Mouse (Mus musculus) embryonic fibroblast, embryonic 13.5 days (primary cell): ENCODE measurements around the gene Kras. TPM values are rescaled to one million over a fixed set of nuclear protein-coding genes. Genes with fewer than 3 reads are reported as not detected.

ENCODE experiments used
- H3K27ac ChIP-seq: 2 replicates; pipeline ENCODE4 v1.5.1; 2012; ENCODE audit warnings: low read length, control low read depth, inconsistent platforms; ENCODE audit not compliant: insufficient read depth
- H3K4me1 ChIP-seq: 2 replicates; pipeline ENCODE4 v1.6.1; 2011; ENCODE audit warnings: low read length; ENCODE audit not compliant: control insufficient read depth, insufficient read depth
- H3K4me3 ChIP-seq: 2 replicates; pipeline ENCODE4 v1.5.1; 2011; ENCODE audit warnings: mild to moderate bottlenecking, control low read depth, low read length; ENCODE audit not compliant: insufficient read depth
- CTCF ChIP-seq: IDR thresholded peaks from 2 replicates; pipeline ENCODE4 v1.5.1; 2011; ENCODE audit warnings: mild to moderate bottlenecking, control low read depth, low read length, moderate library complexity, borderline replicate concordance; ENCODE audit not compliant: insufficient read depth
- POLR2A ChIP-seq: IDR thresholded peaks from 2 replicates; pipeline ENCODE4 v1.6.1; 2011; ENCODE audit warnings: low read depth, mild to moderate bottlenecking, control low read depth, low read length, moderate library complexity
- polyA plus RNA-seq: library from polyadenylated mRNA; stranded (reverse); fragments of >200 nt; gene quantifications from 2 replicates; pipeline ENCODE4 v1.2.4, GENCODE M21; 2011; ENCODE audit warnings: low read depth; ENCODE audit not compliant: missing spikeins, insufficient read length

Kras gene
- polyA plus RNA-seq, 1 experiment = 97.1 TPM

DNA sequence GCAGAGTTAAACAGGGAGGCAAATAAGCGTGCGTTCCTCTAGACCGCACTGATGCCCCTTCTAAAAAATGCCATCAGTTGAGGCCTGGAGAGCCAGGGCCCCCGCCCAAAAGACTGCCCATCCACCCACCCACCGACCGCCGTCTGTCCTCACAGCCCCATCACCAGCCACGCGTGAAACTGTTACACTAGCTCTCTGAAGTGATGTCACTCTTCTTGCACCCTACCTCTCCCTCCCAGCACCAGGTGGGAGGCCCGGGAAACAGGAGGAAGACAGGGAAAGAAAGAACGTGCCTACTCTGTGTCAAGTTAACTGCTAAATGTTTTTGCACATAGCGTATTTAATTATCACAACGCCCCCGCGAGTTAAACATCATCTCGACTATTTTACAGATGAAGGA is 781 bp upstream of the Kras start:
- H3K4me1 ChIP-seq = peaks cover 7% of the 10 kb centered on the region
- H3K4me3 ChIP-seq = peak overlapping the region; percentile 79
- TF ChIP-seq CTCF = no peak
- TF ChIP-seq POLR2A = no peak
- H3K27ac ChIP-seq = no peak overlapping the region

DNA sequence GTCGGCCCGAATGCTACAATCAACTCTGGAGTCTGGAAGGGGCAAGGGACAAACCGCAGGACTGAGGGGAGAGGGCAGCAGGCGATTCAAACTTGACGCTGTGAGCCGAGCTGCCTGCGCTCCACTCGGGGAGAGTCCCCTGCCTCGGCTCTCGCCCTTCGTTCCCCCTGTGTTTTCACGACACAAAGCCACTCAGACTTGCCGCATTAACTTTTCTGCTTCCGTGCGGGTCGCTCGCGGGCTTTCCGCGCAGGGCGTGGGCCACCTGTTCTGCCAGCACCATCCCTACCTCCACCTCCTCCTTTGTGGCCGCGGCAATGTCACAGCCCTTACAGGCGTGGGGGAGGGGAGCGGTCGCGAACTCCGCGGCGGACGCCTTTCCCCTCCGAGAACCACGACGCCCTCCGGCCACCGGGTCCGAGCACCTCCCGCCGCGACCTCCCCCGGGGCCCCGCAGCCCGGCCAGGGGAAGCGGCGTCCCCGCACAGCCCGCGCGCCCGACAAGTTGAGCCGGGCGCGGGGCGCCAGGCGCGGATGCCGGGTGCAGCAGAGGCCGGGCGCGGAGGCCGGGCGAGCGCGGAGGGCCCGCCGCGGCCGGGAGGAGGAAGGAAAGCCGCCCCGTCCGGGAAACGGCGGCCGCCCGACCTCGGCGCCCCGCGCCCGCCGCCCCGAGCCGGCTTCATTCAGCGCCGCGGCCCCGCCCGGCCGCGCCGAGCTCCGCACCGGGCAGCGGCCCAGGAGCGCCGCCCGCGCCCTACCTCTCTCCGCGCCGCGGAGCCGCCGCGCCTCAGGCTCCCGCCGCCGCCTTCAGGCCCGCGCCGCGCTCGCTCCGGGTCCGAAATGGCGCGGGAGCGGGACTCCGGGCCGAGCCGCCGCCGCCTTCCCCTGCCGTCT is 501 bp downstream of the Kras start:
- peak overlapping the region; percentile 90 for H3K4me3 ChIP-seq
- H3K4me1 ChIP-seq = peaks cover 7% of the 10 kb centered on the region
- peak overlapping the region; percentile 47; the same call in 1 of the 2 replicates for H3K27ac ChIP-seq
- TF ChIP-seq CTCF = no peak
- TF ChIP-seq POLR2A = no peak

DNA sequence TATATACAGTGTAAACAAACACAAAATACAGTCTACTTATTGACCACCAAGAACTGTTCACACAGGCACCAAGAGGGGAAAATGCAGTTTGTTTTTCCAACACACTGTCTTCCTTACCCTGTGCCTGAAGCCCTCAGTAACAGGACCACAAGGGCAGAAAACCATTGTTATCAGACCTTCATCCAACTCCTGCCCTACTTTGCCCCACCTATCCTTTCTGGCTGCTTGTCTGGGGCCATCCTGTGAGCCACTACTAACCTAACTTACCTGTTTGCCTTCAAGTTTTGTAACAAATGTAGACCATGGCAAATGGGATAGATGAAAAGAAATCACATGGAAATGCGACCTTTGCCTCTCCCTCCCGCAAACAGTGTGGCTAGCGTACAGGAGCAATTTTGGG is 2.2 kb downstream of the Kras start:
- H3K4me1 ChIP-seq = peaks cover 7% of the 10 kb centered on the region
- no peak for TF ChIP-seq POLR2A
- no peak for TF ChIP-seq CTCF
- no peak overlapping the region for H3K27ac ChIP-seq
- peak overlapping the region; percentile 41 for H3K4me3 ChIP-seq

DNA sequence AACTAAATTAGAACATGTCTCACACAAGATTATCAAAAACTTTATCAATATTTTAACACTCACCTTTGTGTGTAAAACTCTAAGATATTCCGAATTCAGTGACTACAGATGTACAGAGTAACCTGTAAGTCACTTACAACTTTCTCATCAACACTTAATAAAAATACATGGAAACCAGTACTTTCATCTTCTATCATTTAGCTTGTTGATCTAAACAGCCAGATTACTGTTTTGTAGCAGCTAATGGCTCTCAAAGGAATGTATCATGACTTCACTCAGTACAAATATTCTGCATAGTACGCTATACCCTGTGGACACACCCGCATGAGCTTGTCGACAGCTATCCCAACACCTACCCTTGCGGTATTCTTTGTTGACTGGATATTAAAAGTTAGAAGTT is 3.2 kb downstream of the Kras start:
- Histone ChIP-seq H3K4me3 (no peak overlapping the region), H3K4me1 (peaks cover 7% of the 10 kb centered on the region), H3K27ac (no peak overlapping the region)
- TF ChIP-seq CTCF = no peak
- no peak for TF ChIP-seq POLR2A

DNA sequence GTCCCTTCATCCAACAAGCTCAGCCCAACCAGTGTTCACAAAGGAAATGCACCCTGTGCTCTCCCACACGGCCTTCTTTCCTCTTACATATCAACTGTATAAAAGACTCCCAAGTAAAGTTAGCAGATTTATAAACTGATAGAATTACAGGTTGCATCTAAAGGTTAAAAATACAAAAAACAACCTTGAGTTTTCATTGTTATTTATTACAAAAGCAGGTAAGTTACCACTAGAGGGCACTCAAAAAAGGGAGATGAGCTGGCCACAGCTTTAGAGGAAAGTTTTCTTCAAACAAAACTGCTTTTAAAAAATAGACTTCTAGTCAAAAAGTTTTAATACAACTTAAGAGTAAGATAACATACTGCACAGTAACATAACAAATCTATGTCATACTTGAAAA is 7.5 kb downstream of the Kras start:
- TF ChIP-seq POLR2A (no peak), CTCF (no peak)
- H3K4me1 ChIP-seq = peaks cover 3% of the 10 kb centered on the region; the same call in 1 of the 2 replicates
- H3K27ac ChIP-seq = no peak overlapping the region
- no peak overlapping the region for H3K4me3 ChIP-seq

DNA sequence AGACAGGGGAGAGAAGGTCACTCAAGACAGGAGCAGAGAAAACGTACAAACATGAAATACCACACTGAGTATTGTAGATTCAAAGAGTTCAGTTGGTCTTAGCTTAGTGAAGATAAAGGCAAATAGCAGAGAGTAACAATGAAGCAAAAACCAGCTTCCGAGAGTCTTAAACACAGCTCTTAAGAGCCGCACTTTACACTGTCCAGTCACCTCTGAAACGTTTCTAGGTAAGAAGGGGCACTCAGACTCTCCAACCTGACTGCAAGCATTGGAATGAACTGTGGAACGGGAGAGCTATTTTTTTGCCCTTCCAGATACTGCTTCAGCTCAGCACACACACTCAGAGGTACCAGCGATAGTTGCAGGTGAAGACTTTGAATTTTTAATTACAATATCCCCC is 9.8 kb downstream of the Kras start:
- Histone ChIP-seq H3K4me3 (no peak overlapping the region), H3K4me1 (no peaks in the 10 kb centered on the region), H3K27ac (no peak overlapping the region)
- TF ChIP-seq CTCF (no peak), POLR2A (no peak)

DNA sequence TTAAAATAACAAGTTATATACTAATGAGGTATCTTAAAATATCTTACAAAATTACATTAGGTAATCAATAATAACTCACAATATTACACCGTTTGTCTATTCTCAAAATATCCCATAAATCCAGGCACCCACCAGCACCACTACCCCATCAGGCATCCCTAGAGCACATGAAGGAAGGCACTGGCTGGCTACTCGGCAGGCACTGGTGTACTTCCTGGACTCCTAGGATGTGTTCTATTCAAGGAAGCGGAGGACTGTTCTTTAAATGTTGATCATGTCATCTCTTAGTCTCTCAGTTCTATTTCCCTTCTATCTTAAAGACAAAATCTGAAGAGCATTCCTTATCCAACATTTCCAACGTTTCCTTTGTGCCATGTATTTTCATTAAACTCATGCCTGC is 12.9 kb downstream of the Kras start:
- Histone ChIP-seq H3K4me3 (no peak overlapping the region), H3K27ac (no peak overlapping the region), H3K4me1 (no peaks in the 10 kb centered on the region)
- TF ChIP-seq CTCF = no peak
- TF ChIP-seq POLR2A = no peak

DNA sequence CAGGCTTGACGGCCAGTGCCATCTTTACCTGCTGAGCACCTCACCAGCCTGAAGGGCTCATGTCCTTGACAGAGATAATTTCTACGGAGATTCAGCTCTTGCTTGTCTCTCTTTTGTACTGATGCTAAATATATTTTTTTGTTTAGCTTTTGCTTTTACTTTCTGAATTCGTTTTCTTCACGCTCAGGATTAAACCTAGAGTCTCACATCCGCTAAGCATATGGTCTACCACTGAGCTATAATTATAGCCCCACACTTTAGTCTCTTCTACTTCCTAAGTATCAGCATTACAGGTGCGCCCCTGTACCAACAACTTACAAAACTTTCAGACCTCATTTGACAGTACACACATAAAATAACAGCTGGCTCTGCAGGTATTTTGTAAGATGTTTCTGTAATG is 14.7 kb downstream of the Kras start:
- H3K27ac ChIP-seq = no peak overlapping the region
- no peak overlapping the region for H3K4me3 ChIP-seq
- H3K4me1 ChIP-seq = no peaks in the 10 kb centered on the region
- no peak for TF ChIP-seq CTCF
- no peak for TF ChIP-seq POLR2A

DNA sequence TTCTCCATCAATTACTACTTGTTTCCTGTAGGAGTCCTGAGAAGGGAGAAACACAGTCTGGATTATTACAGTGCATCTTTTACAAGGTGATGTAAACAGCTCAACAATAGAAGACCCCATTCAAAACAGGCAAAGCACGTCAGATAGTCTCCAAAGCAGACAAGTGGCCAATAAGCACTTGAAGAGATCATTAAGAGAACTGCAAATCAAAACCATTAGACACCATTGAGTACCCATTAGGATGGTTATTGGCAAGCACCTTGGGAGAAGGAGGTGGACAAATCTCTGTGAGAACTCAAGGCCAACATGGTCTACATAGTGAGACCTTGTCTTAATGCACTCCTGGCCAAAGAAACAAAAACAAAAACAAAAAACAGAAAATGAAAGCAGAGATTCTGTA is 15.6 kb downstream of the Kras start:
- Histone ChIP-seq H3K27ac (no peak overlapping the region), H3K4me3 (no peak overlapping the region), H3K4me1 (no peaks in the 10 kb centered on the region)
- no peak for TF ChIP-seq POLR2A
- TF ChIP-seq CTCF = no peak

DNA sequence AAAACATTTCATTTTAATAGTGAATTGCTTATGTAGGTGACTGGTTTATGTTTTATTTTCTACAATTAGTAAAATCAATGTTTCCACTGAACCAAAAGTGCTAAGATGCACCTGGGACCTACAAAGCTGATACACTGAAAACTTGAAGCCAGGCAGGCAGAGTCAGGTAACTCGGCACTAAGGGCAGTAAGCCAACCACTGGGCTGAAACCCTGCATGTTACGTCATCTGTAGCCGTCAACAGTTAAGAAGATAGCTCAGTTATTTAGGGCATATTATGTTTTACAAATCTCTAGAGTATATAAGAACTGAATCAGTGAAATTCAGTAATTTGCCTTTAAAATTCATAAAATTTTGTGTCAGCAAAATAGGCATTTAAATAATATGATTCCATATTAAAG is 23.7 kb downstream of the Kras start:
- Histone ChIP-seq H3K4me3 (no peak overlapping the region), H3K27ac (no peak overlapping the region), H3K4me1 (no peaks in the 10 kb centered on the region)
- TF ChIP-seq CTCF (no peak), POLR2A (no peak)
